Mouse (Mus musculus) olfactory bulb, adult 2 months (tissue): ENCODE measurements around the gene Ppp1r11.

Source experiments
- CTCF ChIP-seq: fragments of 200-500 bp; IDR thresholded peaks from 2 replicates; pipeline ENCODE4 v1.5.1; 2012; ENCODE audit warnings: low read depth, mild to moderate bottlenecking, low read length, moderate library complexity; ENCODE audit not compliant: insufficient read depth
- POLR2A ChIP-seq: fragments of 200-500 bp; IDR thresholded peaks from 2 replicates; pipeline ENCODE4 v1.6.1; 2012; ENCODE audit warnings: mild to moderate bottlenecking, low read depth, low read length, moderate library complexity; ENCODE audit not compliant: insufficient read depth

DNA sequence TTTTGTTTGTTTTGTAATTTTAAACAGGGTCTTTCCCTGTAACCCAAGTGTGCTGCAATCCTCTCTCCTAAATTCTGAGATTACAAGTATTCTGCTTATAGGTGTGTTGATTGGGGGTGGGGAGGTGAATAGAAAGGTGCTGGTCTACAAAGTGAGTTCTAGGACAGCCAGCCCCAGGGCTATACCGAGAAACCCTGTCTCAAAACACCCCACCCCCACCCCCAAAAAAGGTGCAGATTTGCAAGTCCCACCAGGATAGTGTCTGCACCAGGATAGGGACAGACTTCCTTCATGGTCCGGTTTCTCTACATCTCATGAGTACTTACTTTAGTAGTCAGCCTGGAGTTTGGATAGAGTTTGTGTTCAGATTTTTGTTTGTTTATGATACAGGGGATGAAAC, 46.9 kb upstream of the Ppp1r11 start:
- TF ChIP-seq CTCF = no peak
- no peak for TF ChIP-seq POLR2A
